18 mouse cellular contexts compared by ENCODE assay signal in genomic region chr2:102982822-102983221, GRCm38 (mm10).
DNase-seq lines count a peak whose midpoint lies in the region; ATAC-seq and TF ChIP-seq lines count a peak whose summit lies in the region.
"Had no signal": no experiment of that assay in that cellular context is flagged by ENCODE, and none has a peak within 500 bp of the region (broad histone marks: within the 10 kb centered on the region; RNA-seq: fewer than 3 reads in every experiment).

No protein-coding gene starts in this region.

- no peak overlapping the region for H3K9ac ChIP-seq in heart, adult 2 months (ENCODE audit: low read depth, low read length)
- H3K9ac ChIP-seq in kidney, embryonic 14.5 days (ENCODE audit: low read depth, low read length) = no peak overlapping the region
- no peak overlapping the region; the same call in 1 of the 2 replicates for H3K9ac ChIP-seq in CH12.LX (ENCODE audit: insufficient read depth, low read depth)
- H3K9ac ChIP-seq: embryonic facial prominence, embryonic 15.5 days; heart, embryonic 12.5 days; hindbrain, embryonic 15.5 days had no signal

- no peaks in the 10 kb centered on the region for H3K36me3 ChIP-seq in heart, adult 2 months (ENCODE audit: control insufficient read depth, insufficient read depth, low read length)
- H3K36me3 ChIP-seq in kidney, embryonic 14.5 days (ENCODE audit: control insufficient read depth, insufficient read depth, low read length) = no peaks in the 10 kb centered on the region
- no peaks in the 10 kb centered on the region for H3K36me3 ChIP-seq in CH12.LX (replicated peaks in 1 of 2; ENCODE audit: control insufficient read depth in 1 of 2, insufficient read depth in 1 of 2, low read length in 1 of 2)
- H3K36me3 ChIP-seq: embryonic facial prominence, embryonic 15.5 days; forebrain, embryonic 10.5 days; heart, embryonic 12.5 days; hindbrain, embryonic 15.5 days had no signal

- peaks cover 1% of the 10 kb centered on the region for H3K4me1 ChIP-seq in heart, adult 2 months (ENCODE audit: control insufficient read depth, insufficient read depth, low read length)
- H3K4me1 ChIP-seq in kidney, embryonic 14.5 days (ENCODE audit: control insufficient read depth, insufficient read depth, low read length) = no peaks in the 10 kb centered on the region
- H3K4me1 ChIP-seq in CH12.LX (ENCODE audit: control insufficient read depth in 1 of 2, insufficient read depth in 2 of 2) = peaks cover 31 to 61% of the 10 kb centered on the region in 2 experiments
- H3K4me1 ChIP-seq: embryonic facial prominence, embryonic 15.5 days; forebrain, embryonic 10.5 days; hindbrain, embryonic 15.5 days had no signal

- no peak for TF ChIP-seq RAD21 in CH12.LX (IDR thresholded peaks at IDR 0.05; ENCODE audit: low read depth, low read length)

- peak; percentile 90 for DNase-seq in heart, adult 11 months
- no peak for DNase-seq in heart, adult 2 months
- DNase-seq in kidney, postnatal 14 days = peak; percentile 37
- no peak for DNase-seq in CH12.LX (ENCODE audit: extremely low read depth)
- DNase-seq in skeletal muscle tissue, adult 2 months (ENCODE audit: low read depth, low spot score) = peak; percentile 57
- DNase-seq: adrenal gland, adult 8-10 months; cerebellum, adult 11 months; cerebellum, adult 8-10 months; cerebellum, postnatal 14 days; embryo, embryonic 11 days; gastrocnemius, postnatal 10 days had no signal

- H3K27me3 ChIP-seq in heart, adult 2 months (ENCODE audit: control insufficient read depth, insufficient read depth, low read length) = no peaks in the 10 kb centered on the region
- no peaks in the 10 kb centered on the region for H3K27me3 ChIP-seq in kidney, embryonic 14.5 days (ENCODE audit: control insufficient read depth, insufficient read depth, low read length)
- no peaks in the 10 kb centered on the region for H3K27me3 ChIP-seq in CH12.LX (replicated peaks)
- H3K27me3 ChIP-seq: embryonic facial prominence, embryonic 15.5 days; heart, embryonic 12.5 days; hindbrain, embryonic 15.5 days had no signal

- in situ Hi-C loops in CH12.LX (cut with MboI; ENCODE audit: low pct_ligation_motif_present, low pct_unique_long_range_greater_than_20kb, low sequenced_read_pairs) = no loop called here

- H3K4me2 ChIP-seq in kidney, embryonic 14.5 days (replicated peaks; ENCODE audit: low read depth, low read length) = no peak overlapping the region
- H3K4me2 ChIP-seq in CH12.LX (ENCODE audit: insufficient read depth, low read depth, poor library complexity, severe bottlenecking) = no peak overlapping the region
- H3K4me2 ChIP-seq: embryonic facial prominence, embryonic 15.5 days; heart, embryonic 12.5 days; hindbrain, embryonic 15.5 days had no signal

- intact Hi-C loops in heart, adult 2 months (cut with DNase I) = no loop called here

- ATAC-seq in kidney, embryonic 14.5 days (ENCODE audit: low FRiP score, low TSS enrichment) = no peak
- ATAC-seq: forebrain, embryonic 14.5 days had no signal

- H3K9me3 ChIP-seq in kidney, embryonic 14.5 days (ENCODE audit: control insufficient read depth, low read length) = no peaks in the 10 kb centered on the region
- H3K9me3 ChIP-seq in CH12.LX (replicated peaks; ENCODE audit: low read length) = no peaks in the 10 kb centered on the region
- H3K9me3 ChIP-seq: embryonic facial prominence, embryonic 15.5 days; forebrain, embryonic 10.5 days; heart, embryonic 12.5 days; hindbrain, embryonic 15.5 days had no signal

- H3K4me3 ChIP-seq in heart, adult 2 months = no peak overlapping the region
- H3K4me3 ChIP-seq in kidney, embryonic 14.5 days (ENCODE audit: low read length) = no peak overlapping the region
- no peak overlapping the region for H3K4me3 ChIP-seq in CH12.LX (replicated peaks in 1 of 3; ENCODE audit: low read depth in 2 of 3, low read length in 2 of 3, poor library complexity in 1 of 3)
- H3K4me3 ChIP-seq: embryonic facial prominence, embryonic 15.5 days; erythroblast, embryonic 14.5 days; forebrain, embryonic 10.5 days; heart, embryonic 12.5 days; hindbrain, embryonic 15.5 days had no signal

- no peaks in the 10 kb centered on the region for H3K79me2 ChIP-seq in heart, adult 2 months (replicated peaks; ENCODE audit: control insufficient read depth, insufficient read depth, low read length)
- no peaks in the 10 kb centered on the region for H3K79me2 ChIP-seq in CH12.LX (replicated peaks; ENCODE audit: control insufficient read depth, extremely low read depth, insufficient read depth, poor library complexity, severe bottlenecking)

- no peak for TF ChIP-seq EP300 in heart, adult 2 months (IDR thresholded peaks at IDR 0.05; ENCODE audit: insufficient read depth, low read depth, low read length)
- no peak for TF ChIP-seq EP300 in CH12.LX (IDR thresholded peaks at IDR 0.05; ENCODE audit: low read length)

- dilution Hi-C loops in CH12.LX (cut with MboI; ENCODE audit: extremely low pct_ligation_motif_present, extremely low pct_unique_long_range_greater_than_20kb, low sequenced_read_pairs) = no loop called here

- no peak for TF ChIP-seq CTCF in heart, adult 2 months (IDR thresholded peaks at IDR 0.05)
- no peak for TF ChIP-seq CTCF in CH12.LX (conservative IDR thresholded peaks at IDR 0.05 in 1 of 2, IDR thresholded peaks at IDR 0.05 in 1 of 2; ENCODE audit: low read depth in 2 of 2, low read length in 2 of 2)

- 34% methylated on average over 2 of the region's 2 CpGs for WGBS in heart, adult 2 months
- 85% methylated on average over 2 of the region's 2 CpGs for WGBS in kidney, embryonic 14.5 days

- no peak overlapping the region for H3K27ac ChIP-seq in heart, adult 2 months
- H3K27ac ChIP-seq in kidney, embryonic 14.5 days (ENCODE audit: low read depth, low read length) = no peak overlapping the region
- H3K27ac ChIP-seq in CH12.LX (ENCODE audit: insufficient read depth, low read depth) = peak overlapping the region; percentile 96; the same call in 1 of the 2 replicates
- H3K27ac ChIP-seq: embryonic facial prominence, embryonic 15.5 days; forebrain, embryonic 10.5 days; hindbrain, embryonic 15.5 days had no signal

- TF ChIP-seq POLR2A in heart, adult 2 months (IDR thresholded peaks at IDR 0.05; ENCODE audit: insufficient read depth, low read depth, low read length) = no peak
- no peak for TF ChIP-seq POLR2A in CH12.LX (IDR thresholded peaks at IDR 0.05; ENCODE audit: low read depth, low read length)

TF ChIP-seq in CH12.LX, 34 proteins besides CTCF, POLR2A, EP300 and RAD21:
- no peak for TF ChIP-seq MXI1 (IDR thresholded peaks at IDR 0.05; ENCODE audit: low read depth, low read length)
- peak; percentile 60 for TF ChIP-seq ETS1 (conservative IDR thresholded peaks at IDR 0.05; ENCODE audit: low read depth, low read length)
- TF ChIP-seq JUN (IDR thresholded peaks at IDR 0.05; ENCODE audit: insufficient read depth, low read depth, low read length) = no peak

Comparison
In these comparisons a context has a peak if more than half of its experiments do, and no peak if none do; other contexts are left out.
1. DNase-seq: peak in heart, adult 11 months (single experiment), kidney, postnatal 14 days (single experiment) and skeletal muscle tissue, adult 2 months (single experiment); none in heart, adult 2 months (0 of 2) and CH12.LX (single experiment).